Mouse (Mus musculus): ENCODE data around the gene Gm5294. TPM values are rescaled to one million over a fixed set of nuclear protein-coding genes. Genes with fewer than 3 reads are reported as not detected.

The Gm5294 gene
- total and polyA plus RNA-seq, 3 experiments = not detected

DNA sequence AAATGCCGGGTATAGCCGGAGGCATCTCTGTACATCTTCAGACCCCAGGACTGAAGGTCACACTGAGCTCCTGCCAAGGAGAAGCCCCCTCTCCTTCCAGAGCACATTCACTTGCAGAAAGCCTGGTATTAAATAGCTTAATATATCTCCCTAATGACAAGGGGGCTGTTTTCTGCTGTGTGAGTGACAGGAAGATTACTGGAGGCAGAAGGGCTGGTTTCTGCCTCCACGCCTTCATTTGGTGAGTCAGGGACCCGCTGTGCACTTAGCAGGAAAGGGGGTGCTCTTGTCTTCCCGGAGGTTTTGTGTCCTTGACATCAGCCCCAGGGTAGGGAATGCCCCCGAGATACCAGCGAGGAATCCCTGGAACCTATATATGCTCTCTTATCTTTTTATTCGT is 36.7 kb upstream of the Gm5294 start:
- no peaks in the 10 kb centered on the region for H3K9me3 ChIP-seq (replicated peaks)
- H3K27me3 ChIP-seq (ENCODE audit: insufficient read depth, low read length) = no peaks in the 10 kb centered on the region
- H3K4me3 ChIP-seq (ENCODE audit: low read depth, low read length) = no peak overlapping the region
- ATAC-seq (ENCODE audit: extremely low read depth, insufficient number of reproducible peaks, low FRiP score, poor library complexity, severe bottlenecking) = no peak
- H3K36me3 ChIP-seq (replicated peaks) = no peaks in the 10 kb centered on the region
- H3K4me1 ChIP-seq (ENCODE audit: insufficient read depth, low read depth, low read length) = no peaks in the 10 kb centered on the region
- no peak for DNase-seq (ENCODE audit: low spot score)
- no peak for TF ChIP-seq POLR2AphosphoS5 (IDR thresholded peaks at IDR 0.05; ENCODE audit: insufficient replicate concordance, low read depth, low read length)
- no peak for TF ChIP-seq GATA1 (IDR thresholded peaks at IDR 0.05; ENCODE audit: borderline replicate concordance, low read length)
- TF ChIP-seq TAL1 (conservative IDR thresholded peaks at IDR 0.05; ENCODE audit: low read depth, low read length) = no peak
- TF ChIP-seq GATA2 (IDR thresholded peaks at IDR 0.05; ENCODE audit: borderline replicate concordance, low read depth, low read length) = no peak
- TF ChIP-seq CTCF (IDR thresholded peaks at IDR 0.05; ENCODE audit: low read depth, low read length) = no peak

DNA sequence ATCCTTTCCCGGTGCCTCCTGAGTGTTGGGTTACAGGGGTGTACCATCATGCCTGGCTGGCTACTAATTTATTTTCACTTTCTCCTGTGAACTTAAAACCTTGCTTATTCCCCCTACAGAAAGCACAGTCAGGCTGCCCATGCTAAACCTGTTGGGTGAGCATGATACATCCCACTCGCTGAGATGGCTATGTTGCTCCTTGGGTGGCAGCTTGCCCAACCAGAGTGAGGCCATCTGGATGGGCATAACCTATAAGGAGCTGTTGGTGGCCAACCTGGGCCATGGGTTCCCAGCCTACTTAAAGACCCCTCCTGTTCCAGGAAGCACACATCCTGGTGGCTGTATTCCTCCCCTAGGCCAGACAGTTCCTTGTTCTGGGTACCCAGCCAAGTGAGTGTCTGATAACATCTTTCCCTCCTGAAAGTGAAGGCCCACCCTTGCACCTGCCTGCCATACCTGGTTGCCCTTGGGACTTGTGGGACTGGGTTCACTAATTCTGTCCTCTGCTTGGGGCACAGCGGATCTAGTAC is 33.8 kb upstream of the Gm5294 start:
- Histone ChIP-seq H3K4me3 (ENCODE audit: low read depth, low read length) (no peak overlapping the region), H3K36me3 (replicated peaks) (no peaks in the 10 kb centered on the region), H3K27me3 (ENCODE audit: insufficient read depth, low read length) (peaks cover 6% of the 10 kb centered on the region; the same call in 1 of the 2 replicates), H3K4me1 (ENCODE audit: insufficient read depth, low read depth, low read length) (no peaks in the 10 kb centered on the region), H3K9me3 (replicated peaks) (no peaks in the 10 kb centered on the region)
- ATAC-seq (ENCODE audit: extremely low read depth, insufficient number of reproducible peaks, low FRiP score, poor library complexity, severe bottlenecking) (no peak), DNase-seq (ENCODE audit: low spot score) (no peak)
- TF ChIP-seq GATA1 (IDR thresholded peaks at IDR 0.05; ENCODE audit: borderline replicate concordance, low read length) = no peak
- TF ChIP-seq TAL1 (conservative IDR thresholded peaks at IDR 0.05; ENCODE audit: low read depth, low read length) = no peak
- TF ChIP-seq GATA2 (IDR thresholded peaks at IDR 0.05; ENCODE audit: borderline replicate concordance, low read depth, low read length) = no peak
- no peak for TF ChIP-seq CTCF (IDR thresholded peaks at IDR 0.05; ENCODE audit: low read depth, low read length)
- no peak for TF ChIP-seq POLR2AphosphoS5 (IDR thresholded peaks at IDR 0.05; ENCODE audit: insufficient replicate concordance, low read depth, low read length)

- TF ChIP-seq TAL1 (conservative IDR thresholded peaks at IDR 0.05; ENCODE audit: low read depth, low read length) (no peak), GATA2 (IDR thresholded peaks at IDR 0.05; ENCODE audit: borderline replicate concordance, low read depth, low read length) (no peak), CTCF (IDR thresholded peaks at IDR 0.05; ENCODE audit: low read depth, low read length) (no peak), GATA1 (IDR thresholded peaks at IDR 0.05; ENCODE audit: borderline replicate concordance, low read length) (no peak), POLR2AphosphoS5 (IDR thresholded peaks at IDR 0.05; ENCODE audit: insufficient replicate concordance, low read depth, low read length) (no peak)
- Histone ChIP-seq H3K4me3 (ENCODE audit: low read depth, low read length) (no peak overlapping the region), H3K9me3 (replicated peaks) (peaks cover 4% of the 10 kb centered on the region; the same call in 1 of the 2 replicates), H3K4me1 (ENCODE audit: insufficient read depth, low read depth, low read length) (no peaks in the 10 kb centered on the region), H3K36me3 (replicated peaks) (no peaks in the 10 kb centered on the region), H3K27me3 (ENCODE audit: insufficient read depth, low read length) (peaks cover 6% of the 10 kb centered on the region; the same call in 1 of the 2 replicates)
- no peak for ATAC-seq (ENCODE audit: extremely low read depth, insufficient number of reproducible peaks, low FRiP score, poor library complexity, severe bottlenecking)
- no peak for DNase-seq (ENCODE audit: low spot score)
These were observed 32.2 kb upstream of the Gm5294 start for GRCm38 (mm10) chr5:138787648-138788047.

DNA sequence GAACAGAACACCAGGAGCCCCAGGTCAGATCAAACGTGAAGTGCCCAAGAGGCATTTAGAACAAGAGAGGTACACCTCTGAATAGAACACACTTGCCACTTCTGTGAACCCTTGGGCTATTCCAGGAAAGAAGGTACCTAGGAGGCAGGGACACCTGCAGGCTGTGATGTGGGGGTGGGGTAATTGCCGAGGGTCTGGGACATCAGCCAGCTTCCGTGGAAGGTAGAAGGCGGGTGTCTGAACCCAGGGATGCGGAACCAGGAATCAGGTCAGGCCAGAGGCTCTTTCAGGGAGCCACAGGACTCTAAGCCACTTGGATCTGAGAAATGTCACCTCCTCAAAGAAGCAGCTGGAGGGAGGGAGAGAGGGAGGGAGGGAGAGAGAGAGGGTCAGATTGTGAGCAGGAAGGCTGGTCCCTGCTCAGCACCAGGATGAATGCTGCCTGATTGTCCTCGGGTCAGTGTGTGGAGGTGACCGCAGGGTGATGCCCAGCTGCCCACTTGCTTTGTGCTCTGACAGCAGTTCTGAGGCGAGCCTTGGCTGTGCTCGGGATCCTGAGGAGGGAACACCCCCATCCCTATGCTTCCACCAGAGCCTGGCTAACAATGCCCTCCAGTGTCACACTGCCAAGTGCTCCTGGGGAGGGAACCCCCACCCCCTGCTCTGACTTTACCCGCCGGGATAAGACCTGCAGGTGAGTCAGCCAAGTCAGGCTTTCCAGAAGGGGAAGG is 31.2 kb upstream of the Gm5294 start:
- H3K27me3 ChIP-seq (ENCODE audit: insufficient read depth, low read length) = peaks cover 6% of the 10 kb centered on the region; the same call in 1 of the 2 replicates
- no peak for DNase-seq (ENCODE audit: low spot score)

DNA sequence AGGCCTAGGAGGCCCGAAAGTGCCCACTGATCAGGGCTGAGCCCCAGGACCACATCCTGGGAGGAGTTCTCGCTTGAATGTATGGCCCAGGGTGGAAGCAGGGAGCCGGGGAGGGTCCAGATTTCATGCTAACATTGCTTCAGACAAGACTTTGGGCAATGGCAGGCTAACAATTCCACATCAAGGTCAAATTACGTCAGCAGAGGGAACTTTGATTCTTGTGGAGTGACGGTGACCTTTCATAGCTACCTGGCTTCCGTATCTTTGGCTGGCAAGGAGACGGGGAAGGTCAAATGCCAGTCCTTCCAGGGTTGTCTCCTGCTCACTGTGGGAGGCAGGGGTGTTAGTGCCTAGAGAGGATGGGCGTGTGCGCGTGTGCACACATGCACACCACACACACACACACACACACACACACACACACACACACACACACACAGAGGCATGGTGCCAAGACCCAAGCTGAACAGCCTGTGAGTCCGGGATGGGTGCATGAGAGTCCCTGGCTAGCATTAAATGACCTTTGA is 28.9 kb upstream of the Gm5294 start:
- H3K36me3 ChIP-seq (replicated peaks) = no peaks in the 10 kb centered on the region
- H3K4me3 ChIP-seq (ENCODE audit: low read depth, low read length) = no peak overlapping the region
- no peak for DNase-seq (ENCODE audit: low spot score)
- ATAC-seq (ENCODE audit: extremely low read depth, insufficient number of reproducible peaks, low FRiP score, poor library complexity, severe bottlenecking) = no peak
- H3K4me1 ChIP-seq (ENCODE audit: insufficient read depth, low read depth, low read length) = no peaks in the 10 kb centered on the region
- TF ChIP-seq CTCF (IDR thresholded peaks at IDR 0.05; ENCODE audit: low read depth, low read length) = no peak
- no peak for TF ChIP-seq TAL1 (conservative IDR thresholded peaks at IDR 0.05; ENCODE audit: low read depth, low read length)
- no peak for TF ChIP-seq GATA1 (IDR thresholded peaks at IDR 0.05; ENCODE audit: borderline replicate concordance, low read length)
- no peak for TF ChIP-seq POLR2AphosphoS5 (IDR thresholded peaks at IDR 0.05; ENCODE audit: insufficient replicate concordance, low read depth, low read length)
- no peak for TF ChIP-seq GATA2 (IDR thresholded peaks at IDR 0.05; ENCODE audit: borderline replicate concordance, low read depth, low read length)
- H3K9me3 ChIP-seq (replicated peaks) = peaks cover 4% of the 10 kb centered on the region; the same call in 1 of the 2 replicates
- H3K27me3 ChIP-seq (ENCODE audit: insufficient read depth, low read length) = peaks cover 6% of the 10 kb centered on the region; the same call in 1 of the 2 replicates

More for the DNA sequence above, 31.2 kb upstream of the Gm5294 start:
- no peak for TF ChIP-seq POLR2AphosphoS5 (IDR thresholded peaks at IDR 0.05; ENCODE audit: insufficient replicate concordance, low read depth, low read length)
- no peak for TF ChIP-seq GATA2 (IDR thresholded peaks at IDR 0.05; ENCODE audit: borderline replicate concordance, low read depth, low read length)
- H3K9me3 ChIP-seq (replicated peaks) = peaks cover 4% of the 10 kb centered on the region; the same call in 1 of the 2 replicates
- H3K4me1 ChIP-seq (ENCODE audit: insufficient read depth, low read depth, low read length) = no peaks in the 10 kb centered on the region
- no peaks in the 10 kb centered on the region for H3K36me3 ChIP-seq (replicated peaks)
- H3K4me3 ChIP-seq (ENCODE audit: low read depth, low read length) = no peak overlapping the region
- no peak for ATAC-seq (ENCODE audit: extremely low read depth, insufficient number of reproducible peaks, low FRiP score, poor library complexity, severe bottlenecking)

GRCm38 (mm10) chr5:138801588-138802116 is 18.2 kb upstream of the Gm5294 start:
- H3K9me3 ChIP-seq (replicated peaks) = no peaks in the 10 kb centered on the region
- DNase-seq (ENCODE audit: low spot score) (no peak), ATAC-seq (ENCODE audit: extremely low read depth, insufficient number of reproducible peaks, low FRiP score, poor library complexity, severe bottlenecking) (no peak)
- no peak overlapping the region for H3K4me3 ChIP-seq (ENCODE audit: low read depth, low read length)
- H3K36me3 ChIP-seq (replicated peaks) = no peaks in the 10 kb centered on the region
- no peaks in the 10 kb centered on the region for H3K27me3 ChIP-seq (ENCODE audit: insufficient read depth, low read length)
- TF ChIP-seq TAL1 (conservative IDR thresholded peaks at IDR 0.05; ENCODE audit: low read depth, low read length) (no peak), GATA2 (IDR thresholded peaks at IDR 0.05; ENCODE audit: borderline replicate concordance, low read depth, low read length) (no peak), CTCF (IDR thresholded peaks at IDR 0.05; ENCODE audit: low read depth, low read length) (no peak)
- no peaks in the 10 kb centered on the region for H3K4me1 ChIP-seq (ENCODE audit: insufficient read depth, low read depth, low read length)
